Mouse (Mus musculus): Measurements from ENCODE around the gene Galnt16. TPM values are rescaled to one million over a fixed set of nuclear protein-coding genes. Genes with fewer than 3 reads are reported as not detected.

The Galnt16 gene
- total RNA-seq, 2 experiments from 2014 or later: 166 to 181 TPM

DNA sequence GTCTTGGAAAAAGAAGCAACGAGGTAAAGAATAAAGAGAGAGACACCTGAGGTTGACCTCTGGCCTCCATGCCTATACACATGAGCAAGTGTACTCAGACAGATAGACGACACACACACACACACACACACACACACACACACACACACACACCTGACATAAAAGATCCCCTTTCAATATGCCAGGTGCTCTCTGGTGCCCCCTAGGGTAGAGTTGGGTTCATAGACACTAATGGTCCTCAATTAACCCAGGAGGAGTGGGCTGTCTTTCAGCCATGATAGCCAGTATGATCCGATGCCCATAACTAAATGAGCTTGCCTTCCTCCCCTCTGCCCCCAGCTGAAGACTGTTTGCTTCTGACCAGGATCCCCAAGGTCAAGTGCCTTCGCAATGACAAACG, 59.0 kb downstream of the Galnt16 start:
- DNase-seq (ENCODE audit: low spot score in 2 of 2): peak in 1 of 2 experiments; percentile 62
- H3K4me3 ChIP-seq: no peak overlapping the region
- no peak overlapping the region for H3K27ac ChIP-seq
- peak; percentile 66 for TF ChIP-seq CTCF (conservative IDR thresholded peaks at IDR 0.05)

DNA sequence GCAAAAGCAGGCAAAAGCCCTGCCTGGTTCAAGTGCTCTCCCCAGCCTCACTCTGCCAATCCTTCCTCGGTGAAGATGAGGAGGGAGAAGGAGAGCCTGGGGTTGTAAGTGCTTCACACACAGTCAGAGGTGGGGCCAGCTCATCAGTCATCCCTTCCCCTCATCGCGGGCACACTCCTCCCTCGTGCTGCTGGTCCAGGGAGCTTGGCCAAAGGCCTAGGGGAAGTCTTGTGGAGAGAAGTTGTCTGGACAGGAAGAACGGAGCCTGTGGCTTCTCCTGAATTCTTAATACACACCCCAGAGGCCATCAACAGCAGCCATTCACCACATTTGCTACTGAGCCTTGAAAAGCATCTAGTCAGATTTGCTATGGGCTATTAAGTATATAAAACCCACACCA, 63.3 kb downstream of the Galnt16 start:
- no peak overlapping the region for H3K4me3 ChIP-seq
- peak overlapping the region; percentile 53; the same call in 1 of the 2 replicates for H3K27ac ChIP-seq
- DNase-seq (ENCODE audit: low spot score in 2 of 2): no peak
- no peak for TF ChIP-seq CTCF (conservative IDR thresholded peaks at IDR 0.05)

DNA sequence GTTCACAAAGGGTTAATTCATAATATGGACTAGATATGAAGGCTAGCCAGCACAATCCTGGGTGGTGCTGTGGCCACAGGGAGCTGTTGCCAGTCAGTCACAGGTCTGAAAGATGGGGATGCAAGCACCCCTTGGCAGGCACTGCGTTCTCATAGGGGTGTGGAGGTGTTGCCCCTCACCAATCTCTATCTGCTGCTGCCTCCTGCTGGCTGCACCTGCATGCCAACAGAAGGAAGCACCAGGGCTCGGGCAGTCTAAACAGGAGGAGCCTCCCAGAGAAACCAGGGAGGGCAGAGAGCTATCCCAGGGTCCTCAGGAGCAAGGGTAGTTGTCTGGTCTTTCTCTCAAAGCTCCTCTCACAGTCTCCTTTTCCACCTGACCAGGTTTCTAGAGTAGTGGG, 66.9 kb downstream of the Galnt16 start:
- TF ChIP-seq CTCF (conservative IDR thresholded peaks at IDR 0.05): peak; percentile 73
- peak in 1 of 2 experiments; percentile 37 for DNase-seq (ENCODE audit: low spot score in 2 of 2)
- H3K27ac ChIP-seq: no peak overlapping the region
- H3K4me3 ChIP-seq: no peak overlapping the region

DNA sequence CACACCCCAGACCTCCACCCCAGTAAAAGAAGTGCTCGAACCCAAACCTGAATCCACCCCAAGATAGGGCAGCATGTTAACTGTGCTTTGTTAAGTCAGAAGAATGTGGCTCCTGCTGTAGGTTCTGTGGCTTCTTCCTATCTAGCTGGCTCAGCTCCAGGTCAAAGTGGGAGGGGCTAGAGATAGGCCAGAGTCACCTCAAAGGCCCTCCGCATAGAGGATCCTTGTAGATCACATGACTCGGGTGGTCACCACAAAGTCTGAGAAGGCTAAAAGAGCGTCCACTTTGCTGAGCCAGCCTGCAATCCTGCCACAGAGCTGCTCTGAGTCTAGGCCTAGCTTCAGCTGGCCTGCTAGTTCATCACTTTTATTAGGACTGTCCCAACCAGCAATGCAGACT, 76.1 kb downstream of the Galnt16 start:
- TF ChIP-seq CTCF (conservative IDR thresholded peaks at IDR 0.05): no peak
- DNase-seq (ENCODE audit: low spot score in 2 of 2): no peak
- Histone ChIP-seq H3K4me3 (no peak overlapping the region), H3K27ac (peak overlapping the region; percentile 18; the same call in 1 of the 2 replicates)

DNA sequence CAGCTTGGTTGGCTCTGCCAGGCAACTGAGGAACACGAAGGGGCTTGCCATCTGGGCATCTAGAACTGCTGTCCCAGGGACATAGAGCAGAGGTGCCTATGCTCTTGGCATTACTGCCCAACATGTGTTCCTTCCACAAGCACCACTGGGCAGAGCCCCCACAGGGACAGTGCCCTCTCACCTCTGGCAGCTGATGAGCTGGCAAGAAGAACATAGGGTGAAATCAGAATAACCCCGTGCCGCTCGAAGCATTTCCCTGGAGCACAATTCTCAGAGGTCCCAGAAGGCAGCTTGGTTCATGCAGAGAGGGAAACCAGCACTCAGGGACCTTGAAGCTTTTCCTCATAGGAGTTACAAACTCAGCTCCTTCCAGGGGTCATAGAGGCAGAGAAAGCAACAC, 76.7 kb downstream of the Galnt16 start:
- DNase-seq (ENCODE audit: low spot score in 2 of 2): no peak
- H3K4me3 ChIP-seq: no peak overlapping the region
- H3K27ac ChIP-seq: peak overlapping the region; percentile 18; the same call in 1 of the 2 replicates
- TF ChIP-seq CTCF (conservative IDR thresholded peaks at IDR 0.05): no peak

DNA sequence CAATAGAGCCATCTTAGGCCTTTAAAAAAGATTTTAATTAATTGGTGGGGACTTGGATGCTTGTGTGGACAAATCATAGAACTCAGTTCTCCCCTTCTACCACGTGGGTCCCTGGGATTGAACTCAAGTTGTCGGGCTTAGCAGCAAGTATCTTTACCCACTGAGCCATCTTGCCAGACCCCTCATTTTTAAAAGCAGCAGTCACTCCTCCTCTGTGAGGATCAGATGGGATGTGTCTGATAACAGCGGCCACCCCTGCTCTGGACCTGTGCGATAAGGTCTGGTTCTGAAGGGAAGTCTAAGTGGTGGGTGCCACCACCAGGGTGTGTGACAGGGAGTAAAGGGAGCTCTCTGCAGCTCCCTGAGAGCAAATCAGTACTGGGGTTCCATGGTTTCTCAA, 77.5 kb downstream of the Galnt16 start:
- H3K4me3 ChIP-seq: no peak overlapping the region
- no peak for DNase-seq (ENCODE audit: low spot score in 2 of 2)
- H3K27ac ChIP-seq: no peak overlapping the region
- no peak for TF ChIP-seq CTCF (conservative IDR thresholded peaks at IDR 0.05)

DNA sequence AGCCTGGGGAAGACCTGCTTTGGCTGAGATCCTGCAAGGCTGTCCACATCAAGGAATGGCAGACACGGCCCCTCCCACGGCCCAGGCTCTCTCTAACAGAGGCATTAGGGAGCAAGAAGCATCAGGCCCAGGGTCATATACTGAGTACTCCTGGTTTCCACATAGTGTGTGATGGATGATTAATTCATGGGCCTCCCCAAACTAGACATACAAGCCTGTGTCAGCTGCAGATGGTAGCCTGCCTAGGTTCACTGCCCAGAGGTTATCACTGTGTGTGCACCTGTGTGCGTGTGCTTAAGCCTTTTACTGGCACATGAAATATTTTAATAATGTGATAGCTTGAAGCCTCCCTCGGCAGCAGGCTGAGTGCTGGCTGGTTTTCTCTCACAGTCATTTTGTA, 77.9 kb downstream of the Galnt16 start:
- no peak for TF ChIP-seq CTCF (conservative IDR thresholded peaks at IDR 0.05)
- DNase-seq (ENCODE audit: low spot score in 2 of 2): no peak
- Histone ChIP-seq H3K4me3 (no peak overlapping the region), H3K27ac (no peak overlapping the region)

DNA sequence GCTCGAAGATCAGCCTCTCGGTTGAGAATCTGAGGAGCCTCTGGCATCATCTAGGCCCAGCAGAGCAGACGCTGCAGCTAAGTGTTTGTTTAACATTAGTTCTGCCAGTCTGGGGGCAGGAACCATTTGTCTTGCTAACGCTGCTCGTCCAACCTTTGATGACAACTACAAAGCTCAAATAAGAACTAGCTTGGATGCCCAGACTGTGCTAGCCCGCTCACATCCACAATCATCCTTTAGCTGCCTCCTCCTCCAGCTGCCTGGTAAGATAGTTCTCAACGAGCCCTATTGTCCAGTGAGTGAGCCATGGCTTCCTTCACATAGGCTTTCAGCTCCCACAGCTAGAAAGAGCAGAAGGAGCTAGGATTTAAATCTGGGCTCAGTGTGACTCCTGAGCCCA, 80.2 kb downstream of the Galnt16 start:
- no peak for TF ChIP-seq CTCF (conservative IDR thresholded peaks at IDR 0.05)
- Histone ChIP-seq H3K27ac (peak overlapping the region; percentile 88), H3K4me3 (no peak overlapping the region)
- no peak for DNase-seq (ENCODE audit: low spot score in 2 of 2)

DNA sequence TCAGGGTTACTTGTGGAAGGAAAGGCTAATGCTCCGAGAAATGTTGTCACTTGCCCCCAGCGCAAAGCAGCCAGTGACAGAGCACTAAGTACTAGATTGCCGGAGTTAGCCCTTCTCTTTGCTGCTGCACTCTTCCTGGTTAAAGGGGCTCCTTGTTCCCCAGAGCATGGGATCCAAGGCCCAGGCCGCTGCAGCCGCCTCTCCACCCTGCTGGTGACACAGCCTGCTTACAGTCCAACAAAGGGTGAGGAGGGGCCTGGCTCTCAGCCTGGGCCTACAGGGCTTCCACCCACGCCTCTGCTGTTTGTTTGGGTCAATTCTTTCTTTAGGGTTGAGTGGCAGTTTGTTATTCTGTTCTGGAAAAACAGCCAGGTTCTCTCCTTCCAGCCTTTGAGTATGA, 80.7 kb downstream of the Galnt16 start:
- peak; percentile 42 to 69 for DNase-seq (ENCODE audit: low spot score in 2 of 2)
- H3K4me3 ChIP-seq: no peak overlapping the region

DNA sequence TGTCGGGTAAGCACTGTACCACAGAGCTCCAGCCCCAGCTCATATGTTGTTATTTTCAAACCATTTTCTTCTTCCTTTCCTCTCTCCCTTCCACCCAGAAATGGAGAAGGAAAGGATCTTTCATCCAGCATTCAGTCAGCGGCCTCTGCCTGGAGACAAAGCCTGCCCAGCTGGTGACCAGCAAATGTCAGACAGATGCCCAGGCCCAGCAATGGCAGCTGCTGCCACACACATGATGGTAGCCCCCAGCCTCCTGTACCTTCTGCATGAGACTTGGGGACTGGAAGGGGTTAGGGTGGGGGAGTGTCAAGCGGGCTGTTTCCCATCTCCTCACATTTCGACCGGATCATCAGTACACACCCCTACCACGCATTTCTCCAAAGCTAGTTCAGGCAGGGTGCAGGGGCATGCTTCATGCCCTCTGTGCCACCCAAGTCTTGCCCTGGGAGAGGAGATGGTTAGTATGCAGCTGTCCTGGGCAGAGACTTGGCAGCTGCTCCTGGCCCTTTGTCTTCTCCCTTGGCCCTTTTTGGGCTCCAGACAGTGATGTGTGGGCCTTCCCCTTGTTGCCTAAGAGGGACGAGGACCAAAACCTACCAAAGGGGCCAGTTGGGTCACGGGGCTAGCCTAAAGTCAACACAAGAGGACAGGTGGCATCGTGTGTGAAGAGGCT, 83.7 kb downstream of the Galnt16 start:
- peak overlapping the region; percentile 86 for H3K27ac ChIP-seq
- no peak for TF ChIP-seq CTCF (conservative IDR thresholded peaks at IDR 0.05)
- no peak for DNase-seq (ENCODE audit: low spot score in 2 of 2)
- H3K4me3 ChIP-seq: no peak overlapping the region

More for the DNA sequence above, 80.7 kb downstream of the Galnt16 start:
- H3K27ac ChIP-seq: peak overlapping the region; percentile 88
- peak; percentile 62 for TF ChIP-seq CTCF (conservative IDR thresholded peaks at IDR 0.05)

DNA sequence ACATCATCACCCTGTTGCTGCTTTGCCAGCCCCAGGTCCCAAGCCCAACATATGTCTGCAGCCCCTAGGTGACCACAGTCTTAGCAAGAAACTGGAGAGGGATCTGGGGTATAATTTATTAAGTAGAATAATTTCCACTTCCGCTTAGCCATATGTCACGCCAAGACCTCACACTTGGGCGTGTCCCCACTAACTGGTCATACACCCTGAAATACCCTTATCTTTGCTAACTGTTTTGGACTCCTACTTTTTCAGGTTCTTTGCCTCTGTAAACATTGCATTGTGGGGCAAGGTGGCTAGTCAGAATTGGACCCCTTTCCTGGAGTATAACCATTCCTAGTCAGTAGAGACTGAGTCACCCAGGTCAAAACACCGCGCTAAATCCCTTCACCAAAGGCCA, 84.4 kb downstream of the Galnt16 start:
- DNase-seq (ENCODE audit: low spot score in 2 of 2): no peak
- peak overlapping the region; percentile 86; the same call in 1 of the 2 replicates for H3K27ac ChIP-seq
- H3K4me3 ChIP-seq: no peak overlapping the region
- TF ChIP-seq CTCF (conservative IDR thresholded peaks at IDR 0.05): no peak

DNA sequence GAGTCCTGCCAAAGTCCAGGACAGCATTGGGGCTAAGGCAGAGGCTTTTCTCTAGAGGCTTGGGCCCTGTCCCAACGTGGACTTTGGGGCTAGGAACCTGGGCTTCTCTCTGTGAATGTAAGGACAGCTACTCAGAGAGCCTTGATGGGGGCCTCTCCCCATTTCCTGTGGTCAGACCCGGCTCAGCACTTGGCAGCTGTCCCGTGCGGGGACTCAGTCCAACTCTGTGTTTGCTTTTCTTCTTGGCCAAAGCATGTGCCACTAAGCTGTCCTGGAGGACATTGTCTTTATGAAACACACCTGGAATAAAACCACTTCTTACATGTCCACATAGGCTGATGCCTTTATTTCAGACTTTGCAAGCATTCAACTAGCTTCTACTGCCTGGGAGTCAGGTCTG, 85.5 kb downstream of the Galnt16 start:
- Histone ChIP-seq H3K27ac (peak overlapping the region; percentile 86), H3K4me3 (no peak overlapping the region)
- no peak for DNase-seq (ENCODE audit: low spot score in 2 of 2)
- no peak for TF ChIP-seq CTCF (conservative IDR thresholded peaks at IDR 0.05)

DNA sequence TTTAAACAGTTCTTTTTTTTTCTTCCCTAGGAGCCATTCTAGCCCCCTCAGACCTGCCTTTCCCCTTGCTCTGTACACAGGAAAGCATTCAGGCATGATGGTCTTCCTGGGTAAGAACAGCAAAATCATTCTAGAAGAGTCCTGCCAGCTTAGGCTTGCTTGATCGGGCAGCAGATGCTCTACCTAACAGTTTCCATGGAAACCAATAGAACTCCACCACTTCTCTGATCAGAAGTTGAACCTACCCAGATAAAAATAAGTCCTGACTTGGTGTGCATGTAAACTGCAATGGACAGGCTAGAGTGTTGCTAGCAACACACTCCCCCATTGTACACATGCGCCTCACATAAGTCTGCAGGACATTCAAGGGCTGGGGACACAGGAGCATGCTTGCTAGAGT, 86.1 kb downstream of the Galnt16 start:
- peak in 1 of 2 experiments; percentile 67 for DNase-seq (ENCODE audit: low spot score in 2 of 2)
- peak overlapping the region; percentile 86 for H3K27ac ChIP-seq
- TF ChIP-seq CTCF (conservative IDR thresholded peaks at IDR 0.05): no peak
- no peak overlapping the region for H3K4me3 ChIP-seq

DNA sequence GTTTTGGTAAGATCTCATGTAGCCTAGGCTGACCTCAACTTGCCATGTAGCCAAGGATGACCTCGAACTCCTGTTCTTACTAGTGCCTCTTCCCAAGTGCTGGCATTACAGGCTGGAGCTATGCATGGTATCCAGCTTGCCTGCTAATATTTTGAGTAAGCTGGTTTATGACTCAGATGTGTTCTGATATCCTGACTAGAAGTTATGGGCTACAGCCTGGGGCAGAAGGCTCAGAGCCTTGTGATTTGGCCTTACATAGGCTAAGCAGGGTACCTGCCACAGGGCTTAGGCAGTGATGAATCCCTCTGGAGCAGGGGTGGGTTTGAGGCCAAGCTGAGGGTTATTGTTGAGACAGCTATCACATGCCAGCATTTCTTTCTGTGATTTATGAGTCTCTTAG, 90.5 kb downstream of the Galnt16 start:
- no peak for DNase-seq (ENCODE audit: low spot score in 2 of 2)
- H3K4me3 ChIP-seq: no peak overlapping the region
- H3K27ac ChIP-seq: no peak overlapping the region
- TF ChIP-seq CTCF (conservative IDR thresholded peaks at IDR 0.05): no peak

All from layer of hippocampus, adult 2 months (tissue).